In the genomic region with DNA sequence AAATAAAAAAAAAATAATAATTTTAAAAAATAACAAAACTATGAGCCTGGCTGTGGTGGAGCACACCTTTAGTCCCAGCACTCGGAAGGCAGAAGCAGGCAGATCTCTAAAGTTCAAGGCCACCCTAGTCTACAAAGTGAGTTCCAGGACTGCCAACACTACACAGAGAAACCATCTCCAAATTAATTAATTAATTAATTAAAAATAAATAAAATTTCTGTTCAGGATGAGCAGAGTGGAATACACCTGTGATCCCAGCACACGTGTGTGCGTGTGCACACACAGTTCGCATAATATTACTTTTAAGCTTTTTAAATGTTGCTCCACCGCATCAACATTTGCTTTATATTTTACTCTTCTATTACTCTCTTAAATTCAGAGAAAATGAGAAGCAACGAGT, we compare ENCODE assay signal across 9 mouse cellular contexts. TPM values are rescaled to one million over a fixed set of nuclear protein-coding genes. Genes with fewer than 3 reads are reported as not detected.
DNase-seq lines count a peak whose midpoint lies in the region; ATAC-seq lines count a peak whose summit lies in the region.
"Had no signal": no experiment of that assay in that cellular context is flagged by ENCODE, and none has a peak within 500 bp of the region (broad histone marks: within the 10 kb centered on the region; RNA-seq: fewer than 3 reads in every experiment).

No protein-coding gene starts in this region.

- H3K9ac ChIP-seq in kidney, embryonic 14.5 days (ENCODE audit: low read depth, low read length): peak overlapping the region; percentile 94
- H3K9ac ChIP-seq in hindbrain, embryonic 15.5 days: peak overlapping the region; percentile 81
- peak overlapping the region; percentile 95 for H3K9ac ChIP-seq in midbrain, embryonic 15.5 days

- peaks cover 28% of the 10 kb centered on the region for H3K36me3 ChIP-seq in kidney, embryonic 14.5 days (ENCODE audit: control insufficient read depth, insufficient read depth, low read length)
- peaks cover 26% of the 10 kb centered on the region for H3K36me3 ChIP-seq in hindbrain, embryonic 15.5 days
- peaks cover 19% of the 10 kb centered on the region for H3K36me3 ChIP-seq in midbrain, embryonic 15.5 days (replicated peaks)

- H3K4me2 ChIP-seq in kidney, embryonic 14.5 days (replicated peaks; ENCODE audit: low read depth, low read length): peak overlapping the region; percentile 70
- H3K4me2 ChIP-seq in hindbrain, embryonic 15.5 days: peak overlapping the region; percentile 79
- H3K4me2 ChIP-seq in midbrain, embryonic 15.5 days: peak overlapping the region; percentile 73

- no peaks in the 10 kb centered on the region; the same call in 1 of the 2 replicates for H3K4me1 ChIP-seq in kidney, embryonic 14.5 days (ENCODE audit: control insufficient read depth, insufficient read depth, low read length)
- H3K4me1 ChIP-seq in brown adipose tissue, adult 24 weeks (ENCODE audit: control insufficient read depth, insufficient read depth, insufficient read length, low read length): no peaks in the 10 kb centered on the region
- peaks cover 15% of the 10 kb centered on the region for H3K4me1 ChIP-seq in hindbrain, embryonic 15.5 days (replicated peaks)
- H3K4me1 ChIP-seq in midbrain, embryonic 15.5 days: peaks cover 13% of the 10 kb centered on the region

- no peaks in the 10 kb centered on the region for H3K27me3 ChIP-seq in kidney, embryonic 14.5 days (ENCODE audit: control insufficient read depth, insufficient read depth, low read length)
- no peaks in the 10 kb centered on the region for H3K27me3 ChIP-seq in hindbrain, embryonic 15.5 days
- no peaks in the 10 kb centered on the region for H3K27me3 ChIP-seq in midbrain, embryonic 15.5 days (replicated peaks)

- peak overlapping the region; percentile 94 for H3K4me3 ChIP-seq in kidney, embryonic 14.5 days (ENCODE audit: low read length)
- H3K4me3 ChIP-seq in brown adipose tissue, adult 24 weeks (ENCODE audit: insufficient read depth, low read depth, low read length): peak overlapping the region; percentile 81
- H3K4me3 ChIP-seq in hindbrain, embryonic 15.5 days: peak overlapping the region; percentile 96
- H3K4me3 ChIP-seq in midbrain, embryonic 15.5 days: peak overlapping the region; percentile 100

- no peak for ATAC-seq in kidney, embryonic 14.5 days (ENCODE audit: low FRiP score, low TSS enrichment)
- no peak for ATAC-seq in hindbrain, embryonic 15.5 days (ENCODE audit: low FRiP score, low read depth)
- peak; percentile 18 for ATAC-seq in midbrain, embryonic 15.5 days (replicated peaks)

- WGBS in kidney, embryonic 14.5 days: 16% methylated on average over 6 of the region's 6 CpGs
- 17% methylated on average over 6 of the region's 6 CpGs for WGBS in hindbrain, embryonic 15.5 days
- 14% methylated on average over 6 of the region's 6 CpGs for WGBS in midbrain, embryonic 15.5 days

- no peak overlapping the region for H3K27ac ChIP-seq in kidney, embryonic 14.5 days (ENCODE audit: low read depth, low read length)
- no peak overlapping the region for H3K27ac ChIP-seq in brown adipose tissue, adult 24 weeks (replicated peaks; ENCODE audit: low read depth, low read length)
- 0 out of 2 replicates have a peak overlapping the region, but pooled peaks have one; percentile 88 for H3K27ac ChIP-seq in hindbrain, embryonic 15.5 days (replicated peaks)
- peak overlapping the region; percentile 90; the same call in 1 of the 2 replicates for H3K27ac ChIP-seq in midbrain, embryonic 15.5 days

- no peak for DNase-seq in kidney, postnatal 10 days
- no peak for DNase-seq in left cerebral cortex, adult 9 months (ENCODE audit: low spot score in 2 of 2)
- DNase-seq in urinary bladder, postnatal 4 days (ENCODE audit: low spot score in 2 of 2): no peak
- DNase-seq in adrenal gland, postnatal 10 days: no peak

- H3K9me3 ChIP-seq in kidney, embryonic 14.5 days (ENCODE audit: control insufficient read depth, low read length): no peaks in the 10 kb centered on the region
- H3K9me3 ChIP-seq in hindbrain, embryonic 15.5 days: no peaks in the 10 kb centered on the region
- H3K9me3 ChIP-seq in midbrain, embryonic 15.5 days: no peaks in the 10 kb centered on the region

RNA-seq across cellular contexts. Expression of gene Gtf2h2, which starts 0.8 kb away (rescaled TPM):
- polyA plus RNA-seq in kidney, embryonic 14.5 days (2014; fragmentation: Nextera tagmentation; extraction: Ambion mirVana): 86.3 and 94.4 TPM in 2 replicates
- 29.8 TPM in 2 replicates for polyA plus RNA-seq in brown adipose tissue, adult 24 weeks (2012; ENCODE audit: insufficient read depth, insufficient read length, missing spikeins)
- polyA plus RNA-seq in hindbrain, embryonic 15.5 days (2015; fragmentation: Nextera tagmentation; extraction: Ambion mirVana): 62.9 and 70.6 TPM in 2 replicates
- polyA plus RNA-seq in midbrain, embryonic 15.5 days (2015; fragmentation: Nextera tagmentation; extraction: Ambion mirVana): 69.9 and 70.9 TPM in 2 replicates
- total RNA-seq in adrenal gland, postnatal 10 days (2021): 10 to 100 TPM; 32.7 to 35.0 TPM

RNA-seq across cellular contexts. Expression of gene Naip1, which starts 39.0 kb away (rescaled TPM):
- polyA plus RNA-seq in kidney, embryonic 14.5 days (2014; fragmentation: Nextera tagmentation; extraction: Ambion mirVana): 0.04 TPM in 1 of 2 replicates, not detected in the other
- polyA plus RNA-seq in brown adipose tissue, adult 24 weeks (2012; ENCODE audit: insufficient read depth, insufficient read length, missing spikeins): not detected in 2 replicates
- 0.08 TPM in 1 of 2 replicates, not detected in the other for polyA plus RNA-seq in hindbrain, embryonic 15.5 days (2015; fragmentation: Nextera tagmentation; extraction: Ambion mirVana)
- polyA plus RNA-seq in midbrain, embryonic 15.5 days (2015; fragmentation: Nextera tagmentation; extraction: Ambion mirVana): 0.10 TPM in 1 of 2 replicates, not detected in the other
- under 1 TPM; 0.09 to 0.15 TPM for total RNA-seq in adrenal gland, postnatal 10 days (2021)
- total RNA-seq: gastrocnemius, adult 18-20 months had no signal

Comparison
In these comparisons a context has a peak if more than half of its experiments do, and no peak if none do; other contexts are left out.
1. H3K27ac ChIP-seq: peak in hindbrain, embryonic 15.5 days (single experiment) and midbrain, embryonic 15.5 days (single experiment); none in kidney, embryonic 14.5 days (single experiment) and brown adipose tissue, adult 24 weeks (single experiment).
2. Peak in every context shown above with its lines, with median percentiles within 50 percentile points of each other: H3K4me2 ChIP-seq, H3K4me3 ChIP-seq and H3K9ac ChIP-seq.